Mouse (Mus musculus) liver, embryonic 14.5 days (tissue): ENCODE results near the gene Prex1. TPM values are rescaled to one million over a fixed set of nuclear protein-coding genes. Genes with fewer than 3 reads are reported as not detected.

ENCODE experiments used
- ATAC-seq: fragments of 200-750 bp; cut with Nextera tagmentation; 2 replicates; pipeline ENCODE4 v1.8.0; 2017; ENCODE audit warnings: moderate number of reproducible peaks, mild to moderate bottlenecking, moderate library complexity; ENCODE audit not compliant: insufficient read depth
- DNase-seq, 3 experiments: peaks; one replicate each; pipeline ENCODE4 v3.0.0-alpha.2; 2012 to 2013; ENCODE audit warnings: low read depth in 3 of 3, low spot score in 3 of 3
- H3K27ac ChIP-seq: fragments of 300-500 bp; sonication (generic); 2 replicates; pipeline ENCODE4 v1.5.1; 2014; ENCODE audit warnings: moderate library complexity, mild to moderate bottlenecking, control low read depth, inconsistent platforms
- H3K27me3 ChIP-seq: fragments of 300-500 bp; sonication (generic); 2 replicates; pipeline ENCODE4 v1.6.1; 2014; ENCODE audit warnings: mild to moderate bottlenecking, low read length, moderate library complexity; ENCODE audit not compliant: control insufficient read depth, insufficient read depth
- H3K36me3 ChIP-seq: fragments of 300-500 bp; sonication (generic); replicated peaks from 2 replicates; pipeline ENCODE4 v1.6.1; 2014; ENCODE audit warnings: low read depth; ENCODE audit not compliant: control insufficient read depth, insufficient read depth
- H3K4me1 ChIP-seq, 2 experiments: fragments of 200-500 bp in 1 of 2; fragments of 300-500 bp in 1 of 2; sonication (generic) in 1 of 2; replicated peaks; 2 replicates each; pipeline ENCODE4 v1.6.1; 2012 to 2014; ENCODE audit warnings: antibody characterized with exemption in 1 of 2, inconsistent platforms in 1 of 2, low read length in 1 of 2; ENCODE audit not compliant: control insufficient read depth in 2 of 2, insufficient read depth in 2 of 2
- H3K4me2 ChIP-seq: fragments of 300-500 bp; sonication (generic); 2 replicates; pipeline ENCODE4 v1.6.1; 2014; ENCODE audit warnings: low read depth, mild to moderate bottlenecking, control low read depth, moderate library complexity
- H3K4me3 ChIP-seq, 2 experiments: fragments of 200-500 bp in 1 of 2; fragments of 300-500 bp in 1 of 2; sonication (generic) in 1 of 2; 2 replicates each; pipeline ENCODE4 v1.5.1; 2012 to 2014; ENCODE audit warnings: low read depth in 2 of 2, low read length in 2 of 2, mild to moderate bottlenecking in 2 of 2, control low read depth in 1 of 2, inconsistent platforms in 1 of 2, moderate library complexity in 1 of 2; ENCODE audit not compliant: insufficient read depth in 1 of 2
- H3K9ac ChIP-seq: fragments of 300-500 bp; sonication (generic); replicated peaks from 2 replicates; pipeline ENCODE4 v1.6.1; 2014; ENCODE audit warnings: mild to moderate bottlenecking, control low read depth, moderate library complexity
- H3K9me3 ChIP-seq: fragments of 300-500 bp; sonication (generic); 2 replicates; pipeline ENCODE4 v1.6.1; 2016; ENCODE audit warnings: low read length, mixed read lengths; ENCODE audit not compliant: control insufficient read depth
- CTCF ChIP-seq: IDR thresholded peaks from 2 replicates; pipeline ENCODE4 v1.5.1; 2016; ENCODE audit warnings: antibody characterized with exemption, low read depth, control low read depth
- EP300 ChIP-seq: IDR thresholded peaks from 2 replicates; pipeline ENCODE4 v1.6.1; 2016; ENCODE audit warnings: antibody characterized with exemption, low read depth
- WGBS: fragments of 180-500 bp; shearing (Covaris S2); extraction: QIAGEN DNeasy Blood & Tissue Kit; methylation state at CpG from one replicate; pipeline ENCODE4 v1.1.7; 2014; ENCODE audit not compliant: insufficient replicate concordance; 5-methylcytosine and 5-hydroxymethylcytosine counted together
- polyA plus RNA-seq, 2 experiments: library from polyadenylated mRNA; depleted of rRNA in 1 of 2; stranded (reverse) in 1 of 2; unstranded in 1 of 2; fragments of >200 nt; fragmentation: Nextera tagmentation in 1 of 2; extraction: Ambion mirVana in 1 of 2; gene quantifications; 2 replicates each; pipeline versions ENCODE4 v1.2.1 to v1.2.3; 2012 to 2014

The Prex1 gene
- polyA plus RNA-seq, 2 experiments = 9.2 to 10.0 TPM

GRCm38 (mm10) chr2:166678959-166679759 lies 34.5 kb downstream of the Prex1 start:
- WGBS = 66% methylated on average over 13 of the region's 13 CpGs
- Histone ChIP-seq H3K36me3 (no peaks in the 10 kb centered on the region), H3K4me1 (peaks cover 0 to 5% of the 10 kb centered on the region in 2 experiments; a peak in 2 of 4 replicates)

GRCm38 (mm10) chr2:166676933-166677332 lies 36.7 kb downstream of the Prex1 start:
- no peaks in the 10 kb centered on the region for H3K9me3 ChIP-seq
- DNase-seq (no peak), ATAC-seq (no peak)
- H3K4me1 ChIP-seq = peaks cover 0 to 2% of the 10 kb centered on the region in 2 experiments; a peak in 2 of 4 replicates
- H3K9ac ChIP-seq = no peak overlapping the region
- no peak for TF ChIP-seq EP300
- TF ChIP-seq CTCF = no peak
- H3K27ac ChIP-seq = no peak overlapping the region
- no peaks in the 10 kb centered on the region for H3K27me3 ChIP-seq
- no peaks in the 10 kb centered on the region for H3K36me3 ChIP-seq
- H3K4me2 ChIP-seq = no peak overlapping the region
- WGBS = 85% methylated on average over 11 of the region's 11 CpGs
- H3K4me3 ChIP-seq = no peak overlapping the region

More at GRCm38 (mm10) chr2:166678959-166679759, 34.5 kb downstream of the Prex1 start:
- H3K9me3 ChIP-seq = no peaks in the 10 kb centered on the region
- no peak overlapping the region for H3K4me3 ChIP-seq
- no peak overlapping the region for H3K4me2 ChIP-seq
- H3K27me3 ChIP-seq = no peaks in the 10 kb centered on the region
- no peak for ATAC-seq
- no peak overlapping the region for H3K9ac ChIP-seq
- DNase-seq = no peak
- TF ChIP-seq CTCF = no peak
- TF ChIP-seq EP300 = no peak
- H3K27ac ChIP-seq = no peak overlapping the region

GRCm38 (mm10) chr2:166676498-166676897 lies 37.1 kb downstream of the Prex1 start:
- no peak for TF ChIP-seq EP300
- no peak for TF ChIP-seq CTCF
- H3K36me3 ChIP-seq = no peaks in the 10 kb centered on the region
- no peak overlapping the region for H3K4me2 ChIP-seq
- no peaks in the 10 kb centered on the region for H3K27me3 ChIP-seq
- DNase-seq (no peak), ATAC-seq (no peak)
- H3K4me1 ChIP-seq = peaks cover 0 to 2% of the 10 kb centered on the region in 2 experiments; a peak in 2 of 4 replicates
- no peak overlapping the region for H3K4me3 ChIP-seq
- no peaks in the 10 kb centered on the region for H3K9me3 ChIP-seq
- H3K27ac ChIP-seq = no peak overlapping the region
- no peak overlapping the region for H3K9ac ChIP-seq
- 82% methylated on average over 14 of the region's 14 CpGs for WGBS

GRCm38 (mm10) chr2:166675588-166676444 lies 37.8 kb downstream of the Prex1 start:
- Histone ChIP-seq H3K4me3 (no peak overlapping the region), H3K9me3 (no peaks in the 10 kb centered on the region), H3K27ac (no peak overlapping the region), H3K4me2 (no peak overlapping the region), H3K27me3 (no peaks in the 10 kb centered on the region), H3K9ac (no peak overlapping the region), H3K36me3 (no peaks in the 10 kb centered on the region), H3K4me1 (peaks cover 0 to 2% of the 10 kb centered on the region in 2 experiments; a peak in 2 of 4 replicates)
- DNase-seq (no peak), ATAC-seq (no peak)
- no peak for TF ChIP-seq CTCF
- no peak for TF ChIP-seq EP300
- 56% methylated on average over 14 of the region's 14 CpGs for WGBS

GRCm38 (mm10) chr2:166674693-166675092 lies 38.9 kb downstream of the Prex1 start:
- WGBS = 10% methylated on average over 12 of the region's 12 CpGs

More at GRCm38 (mm10) chr2:166674693-166675092, 38.9 kb downstream of the Prex1 start:
- no peak overlapping the region for H3K27ac ChIP-seq
- H3K4me2 ChIP-seq = no peak overlapping the region
- TF ChIP-seq CTCF = no peak
- no peak for TF ChIP-seq EP300
- ATAC-seq (no peak), DNase-seq (no peak)
- no peaks in the 10 kb centered on the region for H3K9me3 ChIP-seq
- peaks cover 0 to 2% of the 10 kb centered on the region in 2 experiments; a peak in 2 of 4 replicates for H3K4me1 ChIP-seq
- H3K4me3 ChIP-seq = no peak overlapping the region
- H3K9ac ChIP-seq = no peak overlapping the region
- no peaks in the 10 kb centered on the region for H3K36me3 ChIP-seq
- H3K27me3 ChIP-seq = no peaks in the 10 kb centered on the region
